Mouse (Mus musculus) heart, embryonic 16.5 days (tissue): ENCODE measurements around the gene Sgsm2. TPM values are rescaled to one million over a fixed set of nuclear protein-coding genes. Genes with fewer than 3 reads are reported as not detected.

Experiments
- ATAC-seq: fragments of 200-750 bp; cut with Nextera tagmentation; replicated peaks from 2 replicates; pipeline ENCODE4 v1.8.0; 2017; ENCODE audit warnings: moderate number of reproducible peaks; ENCODE audit not compliant: insufficient read depth, low FRiP score; ENCODE audit errors: extremely low read depth
- H3K27ac ChIP-seq: fragments of 300-500 bp; sonication (generic); 2 replicates; pipeline ENCODE4 v1.5.1; 2014; ENCODE audit warnings: mild to moderate bottlenecking, low read length, control low read depth, moderate library complexity
- H3K27me3 ChIP-seq: fragments of 300-500 bp; sonication (generic); 2 replicates; pipeline ENCODE4 v1.6.1; 2014; ENCODE audit warnings: low read length, mixed read lengths; ENCODE audit not compliant: control insufficient read depth, insufficient read depth
- H3K36me3 ChIP-seq: fragments of 300-500 bp; sonication (generic); 2 replicates; pipeline ENCODE4 v1.6.1; 2014; ENCODE audit not compliant: control insufficient read depth, insufficient read depth
- H3K4me1 ChIP-seq: fragments of 300-500 bp; sonication (generic); 2 replicates; pipeline ENCODE4 v1.6.1; 2014; ENCODE audit warnings: low read length, mixed read lengths; ENCODE audit not compliant: control insufficient read depth, insufficient read depth
- H3K4me2 ChIP-seq: fragments of 300-500 bp; sonication (generic); 2 replicates; pipeline ENCODE4 v1.6.1; 2014; ENCODE audit warnings: low read depth, mild to moderate bottlenecking, control low read depth, low read length
- H3K4me3 ChIP-seq: fragments of 300-500 bp; sonication (generic); 2 replicates; pipeline ENCODE4 v1.5.1; 2014; ENCODE audit warnings: mild to moderate bottlenecking, control low read depth, low read length
- H3K9ac ChIP-seq: fragments of 300-500 bp; sonication (generic); 2 replicates; pipeline ENCODE4 v1.6.1; 2014; ENCODE audit warnings: low read length, control low read depth
- H3K9me3 ChIP-seq: fragments of 300-500 bp; sonication (generic); replicated peaks from 2 replicates; pipeline ENCODE4 v1.6.1; 2016; ENCODE audit warnings: low read length; ENCODE audit not compliant: control insufficient read depth
- WGBS: fragments of 180-500 bp; shearing (Covaris S2); extraction: QIAGEN DNeasy Blood & Tissue Kit; methylation state at CpG from one replicate; pipeline ENCODE4 v1.1.7; 2014; 5-methylcytosine and 5-hydroxymethylcytosine counted together
- polyA plus RNA-seq: library from polyadenylated mRNA; unstranded; fragments of >200 nt; fragmentation: Nextera tagmentation; extraction: Ambion mirVana; gene quantifications from 2 replicates; pipeline ENCODE4 v1.2.1, GENCODE M21; 2015

Gene Sgsm2
- polyA plus RNA-seq, 1 experiment from 2014 or later, result 4.7 TPM

GRCm38 (mm10) chr11:74828404-74828931 is 68.4 kb downstream of the Sgsm2 start:
- Histone ChIP-seq H3K4me2 (no peak overlapping the region), H3K9ac (no peak overlapping the region), H3K27ac (no peak overlapping the region), H3K27me3 (no peaks in the 10 kb centered on the region), H3K36me3 (0 out of 2 replicates have a peak, but pooled peaks cover 3% of the 10 kb centered on the region), H3K9me3 (no peaks in the 10 kb centered on the region), H3K4me3 (no peak overlapping the region), H3K4me1 (peaks cover 20% of the 10 kb centered on the region)
- WGBS, result 31% methylated on average over 2 of the region's 2 CpGs
- no peak for ATAC-seq

- no peak overlapping the region for H3K4me3 ChIP-seq
- no peak overlapping the region for H3K4me2 ChIP-seq
- H3K36me3 ChIP-seq, result 0 out of 2 replicates have a peak, but pooled peaks cover 3% of the 10 kb centered on the region
- H3K9ac ChIP-seq, result no peak overlapping the region
- no peak overlapping the region for H3K27ac ChIP-seq
- peaks cover 15% of the 10 kb centered on the region for H3K4me1 ChIP-seq
- no peak for ATAC-seq
- H3K9me3 ChIP-seq, result no peaks in the 10 kb centered on the region
- 65% methylated on average over 7 of the region's 7 CpGs for WGBS
- no peaks in the 10 kb centered on the region for H3K27me3 ChIP-seq
Measured at GRCm38 (mm10) chr11:74827791-74828403, 69.0 kb downstream of the Sgsm2 start.

- H3K9me3 ChIP-seq, result no peaks in the 10 kb centered on the region
- peaks cover 11% of the 10 kb centered on the region for H3K4me1 ChIP-seq
- H3K4me2 ChIP-seq, result no peak overlapping the region
- 0 out of 2 replicates have a peak, but pooled peaks cover 3% of the 10 kb centered on the region for H3K36me3 ChIP-seq
- H3K9ac ChIP-seq, result no peak overlapping the region
- H3K27ac ChIP-seq, result no peak overlapping the region
- H3K4me3 ChIP-seq, result no peak overlapping the region
- no peaks in the 10 kb centered on the region for H3K27me3 ChIP-seq
- WGBS, result 79% methylated on average over 5 of the region's 5 CpGs
- ATAC-seq, result no peak
Measured at GRCm38 (mm10) chr11:74826702-74827101, 70.2 kb downstream of the Sgsm2 start.

GRCm38 (mm10) chr11:74826151-74826550 is 70.7 kb downstream of the Sgsm2 start:
- Histone ChIP-seq H3K9ac (no peak overlapping the region), H3K4me3 (no peak overlapping the region), H3K27ac (no peak overlapping the region), H3K4me1 (peaks cover 11% of the 10 kb centered on the region), H3K36me3 (0 out of 2 replicates have a peak, but pooled peaks cover 3% of the 10 kb centered on the region), H3K9me3 (no peaks in the 10 kb centered on the region), H3K27me3 (no peaks in the 10 kb centered on the region), H3K4me2 (no peak overlapping the region)
- 61% methylated on average over 7 of the region's 7 CpGs for WGBS
- no peak for ATAC-seq

- Histone ChIP-seq H3K4me1 (peaks cover 1% of the 10 kb centered on the region), H3K36me3 (peaks cover 4% of the 10 kb centered on the region), H3K4me3 (no peak overlapping the region), H3K9ac (no peak overlapping the region), H3K9me3 (no peaks in the 10 kb centered on the region), H3K27me3 (no peaks in the 10 kb centered on the region), H3K27ac (no peak overlapping the region), H3K4me2 (no peak overlapping the region)
- ATAC-seq, result no peak
- 81% methylated on average over 7 of the region's 7 CpGs for WGBS
Measured at GRCm38 (mm10) chr11:74822746-74823440, 74.0 kb downstream of the Sgsm2 start.

- Histone ChIP-seq H3K4me1 (no peaks in the 10 kb centered on the region), H3K9me3 (no peaks in the 10 kb centered on the region), H3K27me3 (no peaks in the 10 kb centered on the region), H3K9ac (no peak overlapping the region), H3K27ac (no peak overlapping the region), H3K4me3 (no peak overlapping the region), H3K36me3 (peaks cover 16% of the 10 kb centered on the region), H3K4me2 (no peak overlapping the region)
- 18% methylated on average over 1 of the region's 1 CpGs for WGBS
- ATAC-seq, result no peak
Measured at GRCm38 (mm10) chr11:74821463-74821862, 75.4 kb downstream of the Sgsm2 start.

GRCm38 (mm10) chr11:74820921-74821320 is 75.9 kb downstream of the Sgsm2 start:
- WGBS, result 55% methylated on average over 1 of the region's 1 CpGs
- Histone ChIP-seq H3K9me3 (no peaks in the 10 kb centered on the region), H3K36me3 (peaks cover 16% of the 10 kb centered on the region), H3K27me3 (no peaks in the 10 kb centered on the region), H3K27ac (no peak overlapping the region), H3K4me1 (no peaks in the 10 kb centered on the region), H3K9ac (no peak overlapping the region), H3K4me3 (no peak overlapping the region), H3K4me2 (no peak overlapping the region)
- no peak for ATAC-seq

- Histone ChIP-seq H3K9me3 (no peaks in the 10 kb centered on the region), H3K36me3 (peaks cover 13% of the 10 kb centered on the region), H3K9ac (no peak overlapping the region), H3K27me3 (no peaks in the 10 kb centered on the region), H3K27ac (no peak overlapping the region), H3K4me2 (no peak overlapping the region), H3K4me1 (peaks cover 4% of the 10 kb centered on the region; the same call in 1 of the 2 replicates), H3K4me3 (no peak overlapping the region)
- ATAC-seq, result no peak
Measured at GRCm38 (mm10) chr11:74815795-74816194, 81.1 kb downstream of the Sgsm2 start.

GRCm38 (mm10) chr11:74811538-74811937 is 85.3 kb downstream of the Sgsm2 start:
- H3K4me1 ChIP-seq, result peaks cover 4% of the 10 kb centered on the region; the same call in 1 of the 2 replicates
- peaks cover 6% of the 10 kb centered on the region for H3K36me3 ChIP-seq
- ATAC-seq, result no peak
- no peak overlapping the region for H3K9ac ChIP-seq
- H3K9me3 ChIP-seq, result no peaks in the 10 kb centered on the region
- H3K4me2 ChIP-seq, result no peak overlapping the region
- H3K27ac ChIP-seq, result no peak overlapping the region
- WGBS, result 59% methylated on average over 5 of the region's 5 CpGs
- no peaks in the 10 kb centered on the region for H3K27me3 ChIP-seq
- no peak overlapping the region for H3K4me3 ChIP-seq
